Mouse (Mus musculus) kidney, postnatal 25 days (tissue): Measurements from ENCODE around the gene Sdhaf3.

ENCODE experiments used
- DNase-seq, 2 experiments: peaks; one replicate each; pipeline ENCODE4 v3.0.0; 2021; ENCODE audit warnings: mixed read lengths in 2 of 2

The Sdhaf3 gene

GRCm38 (mm10) chr6:7069463-7069862, 113.7 kb downstream of the Sdhaf3 start:
- DNase-seq, result no peak

DNA sequence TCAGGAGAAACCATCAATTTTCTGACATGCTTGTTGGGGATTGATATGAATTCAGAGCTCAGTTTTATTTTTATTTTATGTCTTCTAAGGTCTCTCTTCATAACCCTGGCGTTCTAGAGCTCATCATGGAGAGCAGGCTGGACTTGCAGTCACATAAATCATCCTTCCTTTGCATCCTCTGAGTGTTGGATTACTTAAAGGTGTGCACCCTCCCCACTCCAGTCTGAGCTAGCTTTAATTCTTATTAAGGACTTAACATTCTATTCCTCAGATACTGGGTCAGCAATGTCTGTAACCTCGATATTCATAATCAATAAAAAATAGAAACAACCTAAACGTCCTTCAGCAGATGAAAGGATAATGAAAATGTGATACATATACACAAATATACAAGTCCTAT, 126.2 kb downstream of the Sdhaf3 start:
- no peak for DNase-seq

DNA sequence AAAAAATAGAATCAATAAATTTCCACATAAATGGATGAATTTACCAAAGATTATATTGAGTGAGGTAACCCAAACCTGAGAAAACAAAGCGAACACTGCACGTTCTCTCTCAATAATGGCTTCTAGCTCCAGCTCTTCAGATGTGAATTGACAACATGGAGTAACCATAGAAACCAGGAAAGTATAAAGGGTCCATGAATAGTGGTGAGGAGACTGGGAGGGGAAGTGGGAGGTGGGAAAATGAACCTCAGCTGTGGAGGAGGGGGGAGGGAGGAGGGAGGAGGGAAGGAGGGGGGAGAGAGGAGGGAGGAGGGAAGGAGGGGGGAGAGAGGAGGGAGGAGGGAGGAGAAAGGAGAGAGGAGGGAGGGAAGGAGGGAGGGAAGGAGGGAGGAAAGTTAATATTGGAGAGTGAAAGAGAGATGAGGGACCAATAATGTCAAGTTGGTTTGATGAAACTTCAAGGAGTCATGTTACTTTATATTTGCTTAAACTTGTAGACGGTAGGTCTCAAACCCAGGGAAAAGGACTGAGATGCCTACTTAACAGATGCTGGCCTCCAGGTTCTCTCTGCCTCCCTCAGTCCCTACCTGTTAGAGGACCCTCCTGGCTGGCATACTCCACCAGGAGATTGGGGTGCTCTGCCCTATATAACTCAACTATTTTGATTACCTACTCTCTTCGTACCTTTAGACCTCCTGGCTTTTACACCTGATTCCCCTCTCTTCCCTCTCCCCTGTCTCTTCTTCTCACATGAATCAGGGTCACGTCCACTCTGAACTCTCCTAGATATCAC, 126.9 kb downstream of the Sdhaf3 start:
- DNase-seq, result no peak

GRCm38 (mm10) chr6:7083661-7084060, 127.9 kb downstream of the Sdhaf3 start:
- DNase-seq, result no peak

- DNase-seq, result no peak
Measured at GRCm38 (mm10) chr6:7084370-7084769, 128.6 kb downstream of the Sdhaf3 start.

GRCm38 (mm10) chr6:7085506-7085905, 129.7 kb downstream of the Sdhaf3 start:
- DNase-seq, result no peak

DNA sequence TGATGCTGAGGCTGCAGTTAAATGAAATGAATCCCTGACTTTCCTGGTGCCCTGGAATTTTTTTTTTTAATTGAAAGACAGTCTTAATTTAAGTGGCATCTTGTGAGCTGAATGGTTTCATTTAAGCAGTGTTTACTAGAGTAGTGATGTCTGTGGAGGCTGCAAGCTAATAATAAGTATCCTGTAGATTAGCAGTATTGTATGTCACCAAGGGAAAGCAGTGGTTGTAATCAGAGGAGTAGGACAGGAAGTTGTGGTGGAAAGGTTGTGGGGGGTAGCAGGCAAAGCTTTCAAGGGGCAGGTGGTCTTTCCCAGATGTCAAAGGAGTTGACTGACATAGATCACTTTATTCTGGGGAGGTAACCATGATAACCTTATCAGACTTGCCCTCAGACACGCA, 136.3 kb downstream of the Sdhaf3 start:
- no peak for DNase-seq
